Mouse (Mus musculus) liver, adult 10 weeks (tissue): ENCODE measurements around the gene Tmem80. TPM values are rescaled to one million over a fixed set of nuclear protein-coding genes. Genes with fewer than 3 reads are reported as not detected.

Experiments
- polyA plus RNA-seq: library from polyadenylated mRNA; stranded (reverse); fragments of 350-450 nt; fragmentation: Illumina TruSeq; extraction: RNeasy Lipid Tissue Mini Kit (QIAGEN cat#74804); gene quantifications from one replicate; pipeline ENCODE4 v1.2.3, GENCODE M21; 2014; ENCODE audit warnings: low read depth, low replicate concordance

The Tmem80 gene
- polyA plus RNA-seq: 10.1 TPM

GRCm38 (mm10) chr7:141327469-141328372 is at the start of gene Tmem80, which contains the start of gene Deaf1:
Tmem80 (plus strand) TSS chr7:141327739.
Deaf1 (minus strand) TSS chr7:141327690.

GRCm38 (mm10) chr7:141278766-141279590 is 48.6 kb upstream of the Tmem80 start, which contains the start of gene Sct:
Sct (minus strand) TSS chr7:141279133.

GRCm38 (mm10) chr7:141291921-141292582 is 35.5 kb upstream of the Tmem80 start, which contains the start of gene Drd4:
Drd4 (plus strand) TSS chr7:141292006.

GRCm38 (mm10) chr7:141338576-141339131 is 11.1 kb downstream of the Tmem80 start, which contains the start of gene Eps8l2:
Eps8l2 (plus strand) TSS chr7:141338880.

Other genes starting within 250 kb of the Tmem80 start
- not detected for gene Pkp3, start 249.5 kb upstream of the Tmem80 start, polyA plus RNA-seq
- 1.6 TPM for gene Sigirr, start 227.2 kb upstream of the Tmem80 start, polyA plus RNA-seq
- gene Ano9, start 209.9 kb upstream of the Tmem80 start, polyA plus RNA-seq: not detected
- 7.0 TPM for gene Ptdss2, start 205.4 kb upstream of the Tmem80 start, polyA plus RNA-seq
- gene Rnh1, start 154.9 kb upstream of the Tmem80 start, polyA plus RNA-seq: 5.3 TPM
- gene Hras, start 133.7 kb upstream of the Tmem80 start, polyA plus RNA-seq: 8.3 TPM
- 0.37 TPM for gene Lrrc56, start 133.6 kb upstream of the Tmem80 start, polyA plus RNA-seq
- gene Lmntd2, start 113.7 kb upstream of the Tmem80 start, polyA plus RNA-seq: 0.37 TPM
- 3.6 TPM for gene Rassf7, start 111.9 kb upstream of the Tmem80 start, polyA plus RNA-seq
- gene Phrf1, start 99.0 kb upstream of the Tmem80 start, polyA plus RNA-seq: 6.0 TPM
- gene Irf7, start 61.3 kb upstream of the Tmem80 start, polyA plus RNA-seq: 32.2 TPM
- gene Cdhr5, start 51.0 kb upstream of the Tmem80 start, polyA plus RNA-seq: 14.3 TPM
- gene Sct, start 48.6 kb upstream of the Tmem80 start, polyA plus RNA-seq: not detected
- gene Drd4, start 35.7 kb upstream of the Tmem80 start, polyA plus RNA-seq: not detected
- 1.4 TPM for gene Deaf1, start within 50 bp of the Tmem80 start, polyA plus RNA-seq
- 9.6 TPM for gene Eps8l2, start 11.1 kb downstream of the Tmem80 start, polyA plus RNA-seq
- 13.5 TPM for gene Taldo1, start 64.5 kb downstream of the Tmem80 start, polyA plus RNA-seq
- 6.2 TPM for gene Gatd1, start 86.4 kb downstream of the Tmem80 start, polyA plus RNA-seq
- not detected for gene Cend1, start 101.8 kb downstream of the Tmem80 start, polyA plus RNA-seq
- 9.5 TPM for gene Slc25a22, start 110.2 kb downstream of the Tmem80 start, polyA plus RNA-seq
- gene Pidd1, start 116.3 kb downstream of the Tmem80 start, polyA plus RNA-seq: 0.11 TPM
- 11.4 TPM for gene Rplp2, start 119.6 kb downstream of the Tmem80 start, polyA plus RNA-seq
- gene Pnpla2, start 127.5 kb downstream of the Tmem80 start, polyA plus RNA-seq: 6.6 TPM
- gene Cracr2b, start 133.4 kb downstream of the Tmem80 start, polyA plus RNA-seq: not detected
- gene Cd151, start 139.7 kb downstream of the Tmem80 start, polyA plus RNA-seq: 10.0 TPM
- gene Polr2l, start 147.4 kb downstream of the Tmem80 start, polyA plus RNA-seq: 2.3 TPM
- gene Tspan4, start 147.5 kb downstream of the Tmem80 start, polyA plus RNA-seq: 5.4 TPM
- 8.9 TPM for gene Chid1, start 212.1 kb downstream of the Tmem80 start, polyA plus RNA-seq
- 40.8 TPM for gene Ap2a2, start 234.4 kb downstream of the Tmem80 start, polyA plus RNA-seq